Mouse (Mus musculus): ENCODE data around the gene Nup210l.
"Not testable (repeated sequence)": the region's sequence is repeated elsewhere in the genome, so short reads cannot be mapped to it uniquely, and the experiment has no call there.

The Nup210l gene

DNA sequence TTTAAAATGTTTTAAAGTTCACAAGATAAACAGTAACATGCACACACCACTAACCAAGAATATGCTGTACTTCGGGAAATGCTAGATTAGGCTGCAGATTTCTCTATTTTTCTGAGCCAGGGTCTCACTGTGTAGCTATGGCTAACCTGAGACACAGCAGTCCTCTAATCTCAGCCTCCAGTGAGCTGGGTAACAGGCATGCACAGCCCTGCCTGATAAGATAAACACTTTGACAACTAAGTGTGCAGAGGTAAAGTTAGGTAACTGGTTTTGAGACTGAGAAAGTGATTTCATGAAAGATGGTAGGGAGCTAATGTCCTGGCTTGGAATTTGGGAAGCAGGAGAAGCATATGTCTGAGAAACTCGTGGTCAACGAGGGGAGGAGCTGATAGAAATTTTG is 9.5 kb upstream of the Nup210l start:
- no peak for DNase-seq (ENCODE audit: low read depth)

DNA sequence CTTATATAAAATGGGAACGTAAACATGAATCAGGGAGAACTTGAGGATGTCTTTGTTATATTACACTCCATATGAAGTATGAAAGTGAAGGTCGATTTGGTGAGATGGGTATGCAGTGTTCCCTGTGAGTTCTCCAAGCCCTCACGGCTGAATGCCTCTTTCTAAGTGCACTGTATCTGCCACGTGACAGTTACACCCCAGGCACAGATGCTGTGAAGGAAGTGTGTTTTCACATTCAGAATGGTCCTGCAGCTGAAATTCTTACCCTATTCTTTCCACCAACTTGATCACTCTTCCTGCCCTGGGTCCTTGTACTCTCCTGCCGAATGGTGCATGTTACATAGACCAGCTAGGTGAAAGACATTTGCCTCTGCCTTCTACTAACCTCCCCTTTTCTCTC is 6.0 kb upstream of the Nup210l start:
- no peak for DNase-seq (ENCODE audit: low read depth)

DNA sequence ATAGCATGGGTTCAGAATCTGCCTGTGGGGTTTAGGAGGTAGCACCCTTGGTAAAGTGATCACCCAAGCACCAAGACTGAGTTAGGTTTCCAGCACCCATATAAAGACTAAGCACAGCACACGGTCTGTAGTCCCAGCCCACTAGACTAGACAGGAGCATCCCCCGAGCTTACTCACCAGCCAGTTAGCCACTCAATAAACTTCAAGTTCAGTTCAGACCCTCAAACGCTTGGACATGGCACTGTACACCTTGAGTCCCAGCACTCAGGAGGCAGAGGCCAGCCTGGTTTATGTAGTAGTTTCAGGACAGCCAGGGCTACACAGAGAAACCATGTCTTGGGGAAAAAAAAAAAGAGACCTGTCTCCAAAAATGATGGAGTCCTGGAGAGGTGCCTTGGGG is 2.9 kb upstream of the Nup210l start:
- no peak for DNase-seq (ENCODE audit: low read depth)

DNA sequence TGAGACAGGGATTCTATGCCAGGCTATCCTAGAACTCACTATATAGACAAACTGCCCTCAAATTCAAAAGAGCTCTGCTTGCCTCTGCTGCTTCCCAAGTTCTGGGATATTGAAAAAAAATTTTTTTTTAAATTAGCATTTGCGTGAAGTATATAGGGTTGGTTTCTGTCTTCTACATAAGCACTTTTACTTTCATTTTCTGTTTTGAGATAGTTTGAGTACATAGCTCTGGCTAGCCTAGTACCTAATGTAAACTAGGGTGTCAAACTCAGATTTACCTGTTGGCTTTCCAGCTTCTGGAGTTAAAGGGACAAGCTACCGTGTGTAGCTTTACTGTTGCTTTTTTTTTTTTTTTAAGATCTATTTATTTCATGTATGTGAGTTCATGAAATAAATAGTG is 2.3 kb upstream of the Nup210l start:
- DNase-seq (ENCODE audit: low read depth) = no peak

DNA sequence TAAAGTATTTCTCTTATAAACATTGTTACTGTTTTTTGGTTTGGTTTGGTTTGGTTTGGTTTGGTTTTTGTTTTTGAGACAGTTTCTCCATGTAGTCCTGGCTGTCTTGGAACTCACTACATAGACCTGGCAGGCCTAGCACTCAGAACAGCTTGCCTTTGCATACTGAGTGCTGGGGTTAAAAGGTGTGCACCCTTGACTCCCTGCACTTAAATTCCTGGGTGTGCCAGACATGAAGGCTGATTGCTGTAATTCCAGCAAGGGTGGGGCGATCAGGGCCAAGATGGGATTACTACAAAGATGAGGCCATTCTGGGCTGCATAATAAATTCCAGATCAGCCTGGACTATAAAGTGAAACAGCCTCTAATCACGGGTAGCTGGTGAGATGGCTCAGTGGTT is 1.7 kb upstream of the Nup210l start:
- DNase-seq (ENCODE audit: low read depth) = no peak

DNA sequence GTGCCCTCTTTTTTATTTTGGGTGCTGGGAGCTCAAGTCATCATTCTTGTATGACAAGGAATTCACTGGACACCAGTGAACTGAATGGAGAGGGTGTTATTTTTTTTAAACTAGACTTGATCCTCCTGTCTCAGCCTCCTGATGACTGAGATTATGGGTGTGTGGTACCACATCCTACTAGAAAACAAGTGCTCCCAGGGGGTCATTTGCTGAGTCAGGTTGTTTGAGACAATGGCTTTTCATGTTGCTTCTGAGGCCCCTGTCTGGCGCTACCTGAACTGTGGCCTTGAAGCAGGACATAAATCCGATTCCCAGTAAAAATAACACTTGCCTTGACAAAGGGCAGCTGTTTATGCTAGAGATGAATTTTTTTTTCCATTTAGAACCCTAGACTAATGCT is 756 bp upstream of the Nup210l start:
- DNase-seq (ENCODE audit: low read depth) = no peak

DNA sequence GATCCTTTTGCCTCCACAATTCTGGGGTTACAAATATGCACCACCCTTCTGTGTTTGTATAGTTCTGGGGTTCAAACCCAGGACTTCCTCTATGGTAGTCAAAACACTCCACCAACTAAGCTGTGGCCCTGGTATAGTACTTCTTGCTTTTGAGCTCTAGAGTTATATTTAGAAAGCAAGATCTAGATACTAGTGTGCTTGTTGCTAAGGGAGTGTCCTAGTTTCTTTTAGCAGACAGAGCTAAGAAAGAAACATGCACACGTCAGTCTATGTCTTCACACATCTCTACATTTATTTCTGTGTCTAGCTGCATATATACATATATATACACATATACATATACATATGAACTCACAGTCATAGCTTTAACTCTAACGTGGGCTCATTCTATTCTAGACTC is 7.8 kb downstream of the Nup210l start:
- DNase-seq (ENCODE audit: low read depth) = no peak

DNA sequence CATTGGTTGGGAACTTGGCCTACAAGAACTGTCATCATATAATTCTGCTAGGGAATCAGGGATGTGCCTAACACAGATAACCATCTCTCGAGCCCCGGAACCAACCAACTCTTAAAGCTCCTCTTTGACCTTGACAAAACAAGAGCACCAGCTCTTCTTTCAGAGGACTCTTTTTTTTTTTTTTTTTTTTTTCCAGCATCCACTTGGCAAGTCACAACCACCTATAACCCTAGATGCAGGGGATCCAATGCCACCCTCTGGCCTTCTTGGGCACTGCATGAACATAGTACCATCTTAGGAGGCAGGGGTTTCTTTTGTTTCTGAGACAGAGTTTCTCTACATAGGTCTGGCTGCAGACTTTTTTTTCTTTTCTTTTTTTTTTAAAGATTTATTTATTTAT is 10.4 kb downstream of the Nup210l start:
- no peak for DNase-seq (ENCODE audit: low read depth)

DNA sequence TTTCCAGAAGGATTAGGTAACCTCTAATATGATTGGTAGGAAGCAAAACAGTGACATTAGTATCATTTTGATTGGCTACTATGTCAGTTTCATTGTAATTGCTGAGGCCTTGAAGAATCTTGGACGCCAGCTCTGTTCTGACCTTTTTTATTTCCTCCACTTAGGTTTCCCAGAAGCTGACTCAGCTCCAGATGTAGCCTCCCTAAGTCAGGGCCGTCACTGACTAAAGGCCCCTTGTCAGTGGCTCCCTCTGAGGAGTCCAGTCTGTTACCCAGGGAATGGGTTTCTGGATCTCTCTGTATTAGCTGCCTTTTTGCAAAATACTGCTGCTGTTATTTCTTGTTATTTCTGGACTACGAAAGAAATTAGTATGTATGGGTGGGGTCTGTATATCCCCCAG is 11.6 kb downstream of the Nup210l start:
- no peak for DNase-seq (ENCODE audit: low read depth)

DNA sequence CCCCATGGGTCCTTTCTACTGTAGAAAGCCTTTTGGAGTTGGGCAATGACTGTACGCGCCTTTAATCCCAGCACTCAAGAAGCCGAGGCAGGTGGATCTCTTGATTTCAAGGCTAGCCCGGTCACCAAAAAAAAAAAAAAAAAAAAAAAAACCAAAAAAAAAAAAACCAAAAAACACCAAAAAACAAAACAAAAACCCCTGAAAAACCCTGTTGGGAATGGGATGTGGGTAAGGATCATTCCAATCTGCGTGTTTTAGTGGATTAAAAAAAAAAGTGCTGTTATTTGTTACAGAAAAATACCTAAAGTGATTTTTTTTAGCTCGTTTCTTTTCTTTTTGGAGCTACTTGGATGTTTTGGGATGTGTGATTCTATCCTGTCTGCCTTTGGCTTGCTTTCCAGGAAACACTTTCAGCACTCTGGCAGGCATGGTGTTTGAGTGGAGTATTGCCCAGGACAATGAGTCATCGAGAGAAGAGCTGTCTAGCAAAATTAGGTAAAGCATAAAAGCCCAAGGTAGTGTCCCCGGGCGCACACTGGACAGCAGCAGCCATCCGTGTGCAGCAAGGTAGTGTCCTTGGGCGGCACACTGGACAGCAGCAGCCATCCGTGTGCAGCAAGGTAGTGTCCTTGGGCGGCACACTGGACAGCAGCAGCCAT is 14.3 kb downstream of the Nup210l start:
- DNase-seq (ENCODE audit: low read depth) = peak; percentile 67

DNA sequence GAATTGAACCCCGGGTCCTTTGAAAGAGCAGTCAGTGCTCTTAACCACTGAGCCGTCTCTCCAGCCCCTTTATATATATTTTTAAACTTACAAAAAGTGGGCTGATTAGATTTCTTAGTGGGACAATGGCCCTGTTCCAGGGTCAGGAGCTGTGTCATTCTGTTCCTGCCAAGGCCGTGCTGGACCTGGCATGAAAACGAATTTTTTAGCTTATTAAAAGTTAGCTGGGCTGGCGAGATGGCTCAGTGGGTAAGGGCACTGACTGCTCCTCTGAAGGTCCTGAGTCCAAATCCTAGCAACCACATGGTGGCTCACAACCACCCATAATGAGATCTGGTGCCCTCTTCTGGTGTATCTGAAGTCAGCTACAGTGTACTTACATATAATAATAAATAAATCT is 18.1 kb downstream of the Nup210l start:
- not testable (repeated sequence) for DNase-seq (ENCODE audit: low read depth)

DNA sequence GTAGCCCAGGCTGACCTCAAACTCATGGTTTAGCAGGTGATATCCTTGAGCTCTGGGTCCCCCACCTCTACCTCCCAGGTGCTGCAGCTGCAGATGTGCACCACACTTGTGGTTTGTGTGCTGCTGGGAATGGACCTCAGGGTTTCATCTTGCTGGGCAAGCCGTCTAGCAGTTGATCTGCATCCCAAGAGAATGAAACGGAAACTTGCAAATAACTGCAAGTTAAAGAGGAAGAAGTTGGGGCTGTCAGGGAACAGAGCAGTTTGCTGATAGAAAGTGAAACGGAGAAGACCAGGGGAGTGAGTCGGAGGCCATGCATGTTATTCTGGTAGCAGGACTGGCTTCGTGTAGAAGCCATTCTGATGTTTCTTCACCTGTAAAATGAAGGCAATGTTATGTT is 21.8 kb downstream of the Nup210l start:
- no peak for DNase-seq (ENCODE audit: low read depth)

DNA sequence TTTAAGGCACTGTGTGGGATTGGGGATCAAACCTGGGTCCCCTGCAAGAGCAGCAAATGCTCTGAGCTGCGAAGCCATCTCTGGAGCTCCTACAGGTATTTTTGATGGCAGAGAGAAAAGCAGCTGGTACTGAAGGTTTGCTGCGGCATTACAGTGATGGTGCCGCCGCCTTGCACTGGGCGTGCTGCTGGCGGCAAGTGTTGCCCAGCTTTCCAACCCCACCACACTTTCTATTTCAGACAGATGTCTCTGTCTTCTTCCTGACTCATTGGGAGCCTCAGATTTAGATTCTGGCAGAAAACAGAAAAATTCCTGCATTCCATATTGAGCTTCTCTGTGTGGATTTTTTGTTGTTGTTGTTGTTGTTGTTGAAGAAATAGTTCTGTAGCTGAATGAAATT is 23.9 kb downstream of the Nup210l start:
- no peak for DNase-seq (ENCODE audit: low read depth)

DNA sequence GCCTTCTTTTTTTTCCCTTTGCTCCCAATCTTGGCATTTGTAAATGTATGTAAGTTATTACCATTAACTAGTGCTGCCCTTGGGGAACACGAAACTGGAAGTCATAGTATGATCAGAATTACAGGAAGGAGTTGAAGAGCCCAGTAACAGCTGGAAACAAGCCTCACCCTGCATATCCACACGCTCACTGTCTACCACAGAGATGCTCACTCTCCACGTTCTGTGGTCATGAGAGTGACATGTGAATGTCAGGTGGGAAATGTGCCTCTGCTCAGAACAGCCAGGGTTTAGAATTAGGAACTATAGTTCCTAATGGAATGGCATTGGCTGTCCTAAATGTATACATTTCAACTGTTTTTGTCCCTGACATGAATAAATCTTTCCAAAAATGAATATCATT is 28.8 kb downstream of the Nup210l start:
- no peak for DNase-seq (ENCODE audit: low read depth)

DNA sequence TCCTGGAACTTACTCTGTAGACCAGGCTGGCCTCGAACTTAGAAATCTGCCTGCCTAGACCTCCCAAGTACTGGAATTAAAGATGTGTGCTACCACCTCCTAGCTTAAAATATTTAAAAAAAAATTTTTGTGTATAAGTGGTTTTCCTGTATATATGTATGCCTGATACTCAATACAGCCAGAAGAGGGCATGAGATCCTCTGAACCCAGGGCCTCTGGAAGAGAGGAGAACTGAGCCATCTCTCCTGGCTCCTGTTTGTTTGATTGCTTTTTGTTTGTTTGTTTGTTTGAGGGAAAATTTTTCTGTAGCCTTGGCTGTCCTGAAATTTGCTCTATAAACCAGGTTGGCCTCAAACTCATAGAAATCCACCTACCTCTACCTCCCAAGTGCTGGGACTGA is 29.4 kb downstream of the Nup210l start:
- no peak for DNase-seq (ENCODE audit: low read depth)

DNA sequence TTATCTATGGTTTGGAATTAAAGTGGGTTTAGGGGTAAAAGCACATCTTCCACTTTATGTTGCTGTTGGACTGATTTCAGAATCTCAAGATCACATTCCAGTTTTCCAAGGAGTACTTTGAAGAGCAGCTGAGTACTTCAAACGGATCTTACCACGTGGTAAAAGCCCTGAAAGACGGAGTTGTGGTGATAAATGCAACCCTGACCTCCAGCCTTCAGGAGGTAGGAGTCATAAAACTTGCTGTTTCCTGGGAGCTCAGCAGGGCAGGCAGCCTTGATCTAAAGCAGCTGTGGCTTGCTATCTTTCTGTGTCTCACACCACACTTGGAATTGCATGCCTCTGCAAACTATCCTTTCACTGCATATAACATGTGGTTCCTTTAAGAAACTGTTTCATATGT is 30.6 kb downstream of the Nup210l start:
- DNase-seq (ENCODE audit: low read depth) = no peak

DNA sequence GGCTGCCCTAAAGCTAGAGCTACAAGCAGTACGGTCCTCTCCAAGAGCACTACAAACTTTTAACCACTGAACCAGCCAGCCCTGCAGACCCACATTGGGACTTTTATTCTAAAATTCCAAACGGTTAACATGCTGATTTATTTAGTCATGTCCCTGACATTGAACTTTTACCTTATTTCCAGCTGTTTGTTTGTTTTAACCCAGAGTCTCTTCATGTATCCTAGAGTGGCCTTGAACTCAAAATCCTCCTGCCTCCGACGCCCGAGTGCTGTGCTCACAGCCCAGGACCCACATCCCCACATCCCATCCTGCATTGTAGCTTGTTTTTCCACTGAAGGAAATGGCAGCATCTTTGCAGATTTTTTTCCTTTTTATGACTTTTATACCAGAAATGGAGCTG is 31.1 kb downstream of the Nup210l start:
- no peak for DNase-seq (ENCODE audit: low read depth)

DNA sequence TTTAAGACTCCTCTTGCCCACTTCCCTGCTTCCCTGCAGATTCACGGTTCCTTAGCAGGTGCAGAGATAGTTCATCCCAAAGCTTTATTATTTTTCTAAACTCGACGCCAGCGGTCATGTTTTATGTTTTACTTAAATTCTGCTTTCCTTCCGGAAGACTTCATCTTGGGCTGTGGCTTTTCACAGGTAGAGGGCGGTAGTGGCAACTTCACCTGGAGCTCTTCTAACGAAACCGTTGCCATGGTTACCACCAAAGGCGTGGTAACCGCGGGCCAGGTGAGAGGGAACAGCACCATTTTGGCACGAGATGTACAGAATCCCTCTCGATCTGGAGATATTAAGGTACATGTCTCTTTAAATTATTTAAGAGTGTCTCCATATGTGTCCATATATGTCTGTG is 32.7 kb downstream of the Nup210l start:
- DNase-seq (ENCODE audit: low read depth) = no peak

DNA sequence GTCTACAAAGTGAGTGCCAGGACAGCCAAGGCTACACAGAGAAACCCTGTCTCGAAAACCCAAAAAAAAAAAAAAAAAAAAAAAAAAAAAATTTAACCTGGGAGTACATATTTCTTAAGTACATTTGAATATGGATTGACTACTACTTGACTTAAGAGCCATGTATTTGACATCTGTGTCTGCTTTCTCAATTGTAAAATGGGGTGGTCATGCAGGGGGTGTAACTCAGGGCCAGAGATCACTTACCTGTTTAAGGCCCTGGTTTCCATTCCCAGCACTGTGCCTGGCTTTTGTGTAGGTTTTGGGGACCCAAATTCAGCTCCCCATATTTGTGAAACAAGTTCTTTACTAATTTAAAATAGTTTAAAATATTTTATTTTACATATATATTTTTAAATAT is 33.7 kb downstream of the Nup210l start:
- no peak for DNase-seq (ENCODE audit: low read depth)

DNA sequence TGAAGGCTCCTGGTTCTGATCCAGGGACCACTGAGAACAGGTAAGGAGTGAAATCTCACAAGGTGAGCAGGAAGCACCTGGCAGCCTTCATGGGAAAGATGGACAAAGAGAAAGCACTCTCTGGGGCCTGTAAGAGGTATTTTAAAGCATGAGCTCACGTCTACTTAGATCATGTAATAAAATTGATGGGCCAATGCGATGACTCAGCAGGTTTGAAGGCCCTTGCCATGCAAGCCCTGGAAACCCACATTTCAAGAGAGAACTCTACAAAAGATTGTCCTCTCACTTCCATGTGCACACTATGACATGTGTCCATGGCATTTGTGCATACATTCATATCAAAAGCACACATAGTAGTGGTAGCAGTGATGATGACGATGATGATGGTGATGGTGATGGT is 36.0 kb downstream of the Nup210l start:
- DNase-seq (ENCODE audit: low read depth) = no peak

DNA sequence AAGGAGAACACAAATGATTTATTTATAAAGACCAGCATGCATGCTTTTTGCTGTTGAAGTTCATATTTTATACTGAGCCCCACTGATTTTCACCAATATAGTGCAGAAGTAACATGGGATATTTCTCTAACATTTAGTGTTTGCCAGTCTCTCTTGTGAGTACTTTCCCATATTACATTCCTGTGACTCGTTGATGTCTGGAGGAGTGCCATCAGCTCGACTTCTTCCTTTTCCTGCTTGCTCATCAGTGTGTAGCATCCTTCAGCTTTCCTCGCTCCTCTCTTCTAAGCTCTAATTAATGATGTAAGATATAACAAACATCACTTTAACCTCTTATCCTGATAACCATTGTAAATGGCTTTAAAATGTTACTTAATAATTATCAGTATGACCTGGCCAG is 41.5 kb downstream of the Nup210l start:
- DNase-seq (ENCODE audit: low read depth) = no peak

DNA sequence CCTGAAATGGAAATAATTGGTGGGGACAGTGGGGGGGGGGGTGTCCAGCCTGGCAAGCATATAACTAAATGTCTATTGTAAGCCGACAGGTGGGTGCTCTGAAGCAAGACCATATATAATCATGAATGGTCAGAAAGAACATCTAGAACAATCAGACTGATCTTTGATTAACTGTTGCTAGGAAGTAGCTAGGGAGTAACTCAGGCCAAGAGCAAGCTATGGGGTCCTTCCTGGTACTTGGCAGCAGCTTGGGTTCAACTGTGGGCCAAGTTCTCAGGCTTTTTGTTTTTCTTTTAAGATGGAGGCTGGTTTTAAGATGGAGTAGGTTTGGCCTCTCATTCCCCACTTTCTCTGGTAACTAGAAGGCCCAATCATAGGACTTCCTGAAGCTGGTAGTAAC is 42.7 kb downstream of the Nup210l start:
- no peak for DNase-seq (ENCODE audit: low read depth)

DNA sequence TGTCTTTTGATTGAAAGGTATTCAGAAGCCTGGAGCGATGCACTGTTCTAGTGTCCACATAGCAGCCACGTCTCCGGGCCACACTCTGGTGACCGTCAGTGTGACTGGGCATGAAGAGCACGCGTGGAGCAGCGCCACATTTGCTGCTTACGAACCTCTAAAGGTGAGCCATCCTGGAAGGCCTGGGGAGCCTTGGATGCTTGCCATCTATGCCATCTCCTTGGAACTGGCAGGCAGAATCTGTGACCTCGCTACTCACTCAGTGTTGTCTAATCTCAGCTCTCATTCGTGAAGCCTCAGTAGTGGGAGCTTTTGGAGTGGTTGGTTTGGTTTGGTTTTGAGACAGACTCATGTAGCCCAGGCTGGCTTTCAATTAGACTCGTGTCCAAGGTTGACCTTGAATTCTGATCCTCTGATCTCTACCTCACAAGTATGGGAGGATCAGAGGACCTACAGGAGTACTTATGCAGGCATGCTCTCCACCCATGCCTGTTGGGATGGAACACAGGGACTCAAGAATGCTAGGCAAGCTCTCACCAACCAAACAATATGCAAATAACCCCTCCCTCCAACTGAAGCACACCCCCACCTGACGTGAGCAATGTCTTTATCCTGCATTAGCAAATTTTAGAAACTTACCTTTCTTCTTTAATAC is 47.3 kb downstream of the Nup210l start:
- no peak for DNase-seq (ENCODE audit: low read depth)

DNA sequence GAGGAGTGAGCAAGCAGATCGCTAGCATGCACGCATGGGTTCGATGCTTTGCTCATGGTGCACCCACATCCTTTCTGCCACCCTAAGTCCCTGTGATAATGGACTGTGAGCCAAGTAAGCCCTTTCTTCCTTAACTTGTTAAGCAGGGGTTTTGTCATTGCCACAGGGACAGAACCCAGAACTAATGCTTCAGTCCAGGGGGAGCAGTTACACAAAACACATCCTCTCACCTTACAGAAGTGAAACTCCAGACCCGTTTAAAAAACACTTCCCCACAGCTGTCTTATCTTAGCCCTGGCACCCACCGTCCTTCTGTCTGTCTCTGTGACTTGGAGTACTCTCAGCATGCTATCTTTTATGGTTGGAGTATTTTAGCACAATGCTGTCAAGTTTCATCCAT is 52.1 kb downstream of the Nup210l start:
- no peak for DNase-seq (ENCODE audit: low read depth)
